Mouse (Mus musculus) ES-E14 (cell line): ENCODE measurements around the gene Lrmda.

Experiments used
- CHD2 ChIP-seq: IDR thresholded peaks from 2 replicates; pipeline ENCODE4 v1.6.1; 2014; ENCODE audit warnings: mild to moderate bottlenecking, low read depth, low read length, inconsistent platforms
- HCFC1 ChIP-seq: IDR thresholded peaks from 2 replicates; pipeline ENCODE4 v1.6.1; 2012; ENCODE audit warnings: low read length, inconsistent platforms, borderline replicate concordance; ENCODE audit not compliant: insufficient read depth

DNA sequence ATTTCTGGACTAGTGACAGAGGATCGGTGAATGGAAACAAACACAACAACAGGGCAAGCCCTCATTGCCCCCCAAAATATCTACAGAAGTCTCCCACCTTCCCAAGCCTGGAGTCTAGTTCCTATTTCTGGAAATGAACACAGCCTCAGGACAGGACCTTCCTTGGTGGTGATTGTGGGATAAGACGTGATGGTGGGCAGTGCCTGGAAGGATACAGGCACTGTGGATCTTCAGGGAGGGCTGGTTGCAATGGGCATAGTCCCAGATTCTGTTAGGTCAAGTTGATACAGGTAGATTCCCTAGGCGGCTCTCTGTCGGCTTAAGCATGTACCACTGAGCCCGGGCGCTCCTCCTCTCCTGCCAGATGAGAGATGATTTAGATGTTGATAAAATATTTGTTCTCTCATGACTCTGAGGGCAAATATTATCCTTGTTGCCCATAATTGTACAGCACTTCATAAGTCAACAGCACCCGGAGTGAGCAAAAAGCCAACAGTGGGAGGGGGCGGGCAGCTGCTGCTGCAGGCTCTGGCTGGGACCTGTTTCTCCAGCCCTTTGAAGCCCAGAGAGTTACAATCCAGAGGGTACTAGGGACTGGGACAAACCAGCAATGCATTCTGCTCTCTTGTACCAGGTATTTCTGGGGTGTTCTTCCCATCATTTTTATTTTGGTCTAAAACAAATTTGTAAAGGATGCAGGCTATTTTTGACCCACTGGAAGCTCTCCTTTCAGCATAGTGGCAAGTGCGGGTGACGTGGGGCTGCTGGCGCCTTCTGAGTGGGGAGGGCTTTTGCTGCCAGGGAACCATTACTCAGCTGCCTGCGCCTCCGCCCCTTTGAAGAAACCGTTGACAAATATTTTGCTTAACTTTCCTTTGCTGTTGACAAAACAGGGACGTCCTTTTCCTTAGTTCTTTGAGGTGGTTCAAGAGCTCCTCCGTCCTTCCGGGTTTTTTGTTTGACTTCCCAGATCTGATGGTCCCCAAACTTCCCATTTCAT lies 630.8 kb downstream of the Lrmda start:
- TF ChIP-seq CHD2, result no peak
- TF ChIP-seq HCFC1, result no peak
